ENCODE assay signal across 1 mouse cellular context in genomic region chr17:75071174-75071573, GRCm38 (mm10).
A peak's percentile ranks its signal among the peaks of the same experiment; 100 is the strongest.
TF ChIP-seq lines count a peak whose summit lies in the region.

No protein-coding gene starts in this region.

TF ChIP-seq in MEL, 35 proteins besides CTCF, POLR2A, EP300 and RAD21 (continued from another document):
- no peak for TF ChIP-seq TBP (IDR thresholded peaks at IDR 0.05; ENCODE audit: low read depth, low read length)
- no peak for TF ChIP-seq POLR2AphosphoS5 (IDR thresholded peaks at IDR 0.05; ENCODE audit: borderline replicate concordance, low read depth, low read length)
- peak; percentile 34; the same call in 1 of the 2 replicates for TF ChIP-seq MXI1 (IDR thresholded peaks at IDR 0.05; ENCODE audit: low read depth, low read length)
- no peak for TF ChIP-seq RCOR1 (IDR thresholded peaks at IDR 0.05; ENCODE audit: low read depth, low read length)
- TF ChIP-seq NRF1 (IDR thresholded peaks at IDR 0.05; ENCODE audit: insufficient read depth, low read depth, low read length, poor library complexity, severe bottlenecking), result 0 out of 2 replicates have a peak, but pooled peaks have one; percentile 24
- TF ChIP-seq NELFE (IDR thresholded peaks at IDR 0.05; ENCODE audit: low read depth, low read length), result no peak
- no peak for TF ChIP-seq ZKSCAN1 (IDR thresholded peaks at IDR 0.05; ENCODE audit: low read depth, low read length)
- TF ChIP-seq TAL1 (IDR thresholded peaks at IDR 0.05; ENCODE audit: low read length), result peak; percentile 41
- no peak for TF ChIP-seq E2F4 (IDR thresholded peaks at IDR 0.05; ENCODE audit: borderline replicate concordance, low read depth, low read length)
